Mouse (Mus musculus): Measurements from ENCODE around the gene Nmrk2. TPM values are rescaled to one million over a fixed set of nuclear protein-coding genes. Genes with fewer than 3 reads are reported as not detected.
A peak's percentile ranks its signal among the peaks of the same experiment; 100 is the strongest.
"Not testable (repeated sequence)": the region's sequence is repeated elsewhere in the genome, so short reads cannot be mapped to it uniquely, and the experiment has no call there.

Nmrk2 gene
- 1 to 10 TPM; 3.6 to 9.8 TPM for total RNA-seq (2021)
- long read RNA-seq, experiment 1, transcript Nmrk2-201 (7 exons, 1,854 nt): major isoform, 38 of 67 reads
- long read RNA-seq, experiment 1, partial matches to known transcripts: 2 of 67 reads
- long read RNA-seq, experiment 1, other reads (novel, unspliced or antisense): 27 of 67 reads
- long read RNA-seq, experiment 2, transcript Nmrk2-201 (7 exons, 1,854 nt): major isoform, 21 of 25 reads
- long read RNA-seq, experiment 2, partial matches to known transcripts: 2 of 25 reads
- long read RNA-seq, experiment 2, other reads (novel, unspliced or antisense): 2 of 25 reads

DNA sequence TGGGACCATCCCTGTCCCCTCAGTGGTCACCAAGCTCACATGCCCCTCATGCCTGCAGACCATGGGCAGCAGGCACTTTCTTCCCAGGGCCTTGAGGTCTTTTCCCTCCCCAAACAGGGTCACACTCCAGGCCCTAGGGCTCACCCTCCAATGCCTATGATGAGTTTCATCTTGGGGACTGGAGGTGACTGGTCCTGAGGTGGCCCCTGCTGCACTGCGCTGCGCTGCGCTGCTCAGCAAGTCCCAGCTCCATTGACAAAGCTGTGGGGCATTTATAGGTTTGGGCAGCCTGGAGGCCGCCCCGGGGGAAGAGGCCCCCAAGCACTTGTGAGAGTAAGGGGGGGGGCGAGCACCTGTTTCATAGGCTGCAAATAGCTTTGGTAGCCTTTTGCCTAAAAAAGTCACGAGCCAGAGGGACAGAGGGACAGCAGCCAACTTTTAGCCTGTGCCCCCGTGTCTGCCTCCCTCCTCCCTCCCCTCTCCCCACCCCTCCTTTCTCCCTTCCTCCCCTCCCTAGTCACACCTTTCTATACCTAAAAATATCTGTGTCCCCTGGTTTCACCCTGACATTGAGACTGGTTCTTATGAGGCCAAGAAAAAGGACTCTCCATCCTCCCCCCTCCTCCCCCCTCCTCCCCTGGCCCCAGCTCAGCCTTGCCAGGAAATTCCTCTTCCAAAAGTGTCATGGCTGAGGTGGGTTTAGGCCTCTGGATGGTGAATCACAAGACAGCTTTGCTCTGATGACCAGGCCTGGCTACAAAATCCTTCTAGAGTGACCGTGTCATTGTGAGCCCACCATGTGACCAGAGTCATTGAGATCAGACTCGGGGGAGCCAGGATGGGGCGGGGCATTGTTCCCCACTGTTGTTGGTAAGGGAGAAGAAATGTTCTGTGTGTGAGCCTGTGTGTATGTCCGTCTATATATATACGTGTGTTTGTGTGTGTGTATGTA is at the start of gene Nmrk2:
Gene Nmrk2, minus strand, starts transcription at position 245 of the 952 bp plus-strand sequence.
- DNase-seq: peak in 1 of 2 experiments; percentile 66
- intact Hi-C loops (cut with DNase I): no loop called here

DNA sequence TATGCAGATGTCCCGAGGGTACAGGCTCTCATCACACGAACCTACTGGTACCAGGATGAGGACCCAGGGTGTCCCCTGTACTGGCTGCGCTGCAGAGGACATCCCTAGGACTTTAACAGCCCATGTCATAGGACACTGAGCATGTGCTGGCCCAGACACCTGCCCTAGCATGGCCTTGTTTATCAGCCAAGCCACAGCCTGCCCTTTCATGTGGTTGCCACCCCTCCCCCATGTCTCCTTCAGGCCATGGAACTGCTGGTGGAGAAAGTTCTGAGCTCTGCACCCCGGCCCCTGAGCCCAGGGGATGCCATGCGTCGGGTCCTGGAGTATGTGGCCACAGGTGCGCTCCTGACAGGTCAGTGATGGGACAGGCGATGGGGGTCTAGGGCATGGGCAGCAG is 47.6 kb upstream of the Nmrk2 start:
- no peak for DNase-seq
- intact Hi-C loops (cut with DNase I): no loop called here

DNA sequence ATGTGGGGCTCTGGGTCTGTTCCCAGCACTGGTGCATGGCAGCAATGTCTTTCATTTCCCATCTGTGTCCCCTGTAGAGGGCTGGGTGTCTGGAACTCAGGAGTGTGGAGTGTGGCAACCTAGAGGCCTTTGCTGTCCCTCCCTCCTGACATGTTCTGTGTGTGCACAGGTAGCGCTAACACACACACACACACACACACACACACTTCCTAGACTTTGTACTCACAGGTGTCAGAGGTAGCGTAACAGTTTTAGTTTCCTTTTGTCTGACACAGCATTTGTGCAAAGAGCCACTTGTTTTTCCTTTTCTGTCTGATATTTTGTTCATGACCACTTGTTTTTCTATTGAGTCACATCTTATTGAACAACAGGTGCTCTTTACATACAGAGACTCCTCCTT is 46.0 kb upstream of the Nmrk2 start:
- intact Hi-C loops (cut with DNase I): no loop called here
- no peak for DNase-seq

DNA sequence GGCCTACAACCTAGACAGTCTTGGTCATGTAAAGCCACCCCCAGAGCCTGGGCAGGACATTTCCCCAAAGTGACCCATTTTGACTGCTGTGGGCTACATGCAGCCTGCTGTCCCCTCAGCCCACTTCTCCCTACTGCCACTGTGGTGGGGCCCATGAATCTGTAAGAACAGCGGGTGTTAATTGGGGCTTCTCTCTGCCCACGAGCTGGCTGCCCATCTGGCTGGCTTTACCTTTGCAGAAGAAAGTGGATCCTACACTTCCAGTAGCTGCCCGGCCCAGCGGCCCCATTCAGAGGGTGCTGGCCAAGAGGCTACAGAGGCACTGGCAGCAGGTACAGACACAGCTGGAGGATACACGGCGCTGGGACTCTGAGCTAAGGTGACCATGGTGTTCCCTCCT is 43.3 kb upstream of the Nmrk2 start:
- intact Hi-C loops (cut with DNase I): loop anchor here (2.0 kb wide), 1 partner anchor 42 kb away; no protein-coding TSS in a partner anchor
- no peak for DNase-seq

DNA sequence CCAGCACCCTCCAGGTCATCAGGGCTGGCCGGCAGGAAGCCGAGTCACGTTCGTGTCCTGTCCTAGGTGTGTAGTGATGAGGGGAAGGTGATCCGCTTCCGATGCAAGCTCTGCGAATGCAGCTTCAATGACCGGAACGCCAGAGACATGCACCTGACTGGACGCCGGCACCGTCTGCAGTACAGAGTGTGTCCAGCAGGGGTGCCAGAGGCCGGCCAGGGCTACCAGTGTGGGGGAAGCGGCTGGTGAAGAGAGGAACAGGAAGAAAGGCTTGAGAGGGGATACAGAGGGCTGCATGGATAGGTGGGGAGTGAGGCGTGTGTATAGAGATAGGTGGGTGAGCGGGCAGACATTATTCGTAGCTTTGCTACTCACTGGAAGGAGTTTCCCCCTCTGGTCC is 42.7 kb upstream of the Nmrk2 start:
- intact Hi-C loops (cut with DNase I): loop anchor here (2.0 to 5.0 kb wide), 2 partner anchors 42 to 98 kb away; partner anchors contain the start of gene Gipc3
- peak; percentile 82 to 92 for DNase-seq

DNA sequence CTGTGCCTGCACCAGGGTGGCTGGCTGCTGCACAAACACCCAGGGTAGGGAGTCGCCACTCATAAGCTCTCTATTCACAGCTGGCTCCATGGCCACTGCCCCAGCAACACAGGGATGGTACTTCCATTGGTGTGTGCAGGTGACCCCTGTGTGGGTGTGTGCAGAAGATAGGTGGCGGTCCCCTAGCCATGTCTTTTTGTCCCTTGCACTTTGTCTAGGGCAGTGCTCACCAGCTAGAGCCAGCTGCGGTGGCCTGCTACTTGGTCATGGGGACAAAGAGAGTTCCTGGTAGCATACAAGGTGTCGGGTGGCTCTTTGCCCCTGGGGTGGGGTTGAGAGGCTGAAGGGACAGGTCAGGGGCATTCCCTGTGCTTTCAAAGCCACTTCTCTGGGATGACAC is 42.3 kb upstream of the Nmrk2 start:
- intact Hi-C loops (cut with DNase I): loop anchor here (2.0 to 5.0 kb wide), 2 partner anchors 43 to 98 kb away; partner anchors contain the start of gene Gipc3
- no peak for DNase-seq

DNA sequence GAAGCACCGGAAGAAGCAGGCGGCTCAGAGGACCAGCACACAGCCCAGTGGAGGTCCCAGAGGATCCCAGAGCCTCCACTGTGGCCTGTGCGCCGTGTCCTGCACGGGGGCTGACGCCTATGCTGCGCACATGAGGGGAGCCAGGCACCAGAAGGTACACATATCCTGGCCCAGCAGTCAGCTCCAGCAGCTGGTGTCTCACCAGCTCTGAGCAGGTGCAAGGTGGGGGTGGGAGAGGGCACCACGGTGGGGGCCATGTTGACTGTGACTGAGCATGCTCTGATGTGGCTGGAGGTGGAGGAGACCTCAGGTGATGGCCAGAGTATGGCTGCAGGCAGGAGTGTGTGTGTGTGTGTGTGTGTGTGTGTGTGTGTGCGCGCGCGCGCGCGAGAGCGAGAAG is 40.2 kb upstream of the Nmrk2 start:
- intact Hi-C loops (cut with DNase I): loop anchor here (5.0 kb wide), 1 partner anchor 100 kb away; the partner anchor contains the start of gene Gipc3
- DNase-seq: no peak

DNA sequence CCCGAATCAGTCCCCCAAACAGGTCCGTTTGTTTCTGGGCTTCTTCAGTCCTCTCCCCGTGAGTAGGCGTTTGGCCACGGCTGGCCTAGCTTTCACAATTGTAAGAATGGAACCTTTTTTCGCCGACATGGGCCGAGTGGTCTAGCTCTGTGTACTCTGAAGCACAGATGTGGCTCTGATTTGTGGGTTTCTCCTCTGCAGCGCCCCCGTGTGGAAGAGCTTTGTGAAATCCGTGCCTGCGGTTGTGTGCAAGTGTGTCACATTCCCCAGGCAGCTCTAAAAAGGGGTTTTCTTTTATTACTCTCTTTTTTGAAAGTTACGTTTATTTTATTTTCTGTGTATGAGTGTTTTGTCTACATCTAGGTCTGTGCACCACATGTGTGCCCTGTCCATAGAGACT is 39.0 kb upstream of the Nmrk2 start:
- intact Hi-C loops (cut with DNase I): loop anchor here (2.0 to 5.0 kb wide), 2 partner anchors 42 to 101 kb away; partner anchors contain the start of gene Gipc3
- DNase-seq: peak; percentile 56 to 66

DNA sequence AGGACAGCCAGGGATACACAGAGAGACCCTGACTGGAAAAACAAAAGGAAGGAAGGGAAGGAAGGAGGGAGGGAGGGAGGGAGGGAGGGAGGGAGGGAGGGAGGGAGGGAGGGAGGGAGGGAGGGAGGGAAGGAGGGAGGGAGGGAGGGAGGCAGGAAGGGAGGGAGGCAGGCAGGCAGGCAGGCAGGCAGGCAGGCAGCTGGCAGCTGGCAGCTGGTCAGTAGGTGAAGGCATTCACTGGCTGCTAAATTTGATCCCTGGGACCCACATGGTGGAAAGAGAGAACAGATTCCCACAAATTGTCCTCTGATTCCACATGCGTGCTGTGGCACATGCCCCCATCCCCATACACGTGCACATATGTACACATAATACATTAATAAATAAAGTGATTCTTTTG is 36.8 kb upstream of the Nmrk2 start:
- no peak for DNase-seq
- intact Hi-C loops (cut with DNase I): no loop called here

DNA sequence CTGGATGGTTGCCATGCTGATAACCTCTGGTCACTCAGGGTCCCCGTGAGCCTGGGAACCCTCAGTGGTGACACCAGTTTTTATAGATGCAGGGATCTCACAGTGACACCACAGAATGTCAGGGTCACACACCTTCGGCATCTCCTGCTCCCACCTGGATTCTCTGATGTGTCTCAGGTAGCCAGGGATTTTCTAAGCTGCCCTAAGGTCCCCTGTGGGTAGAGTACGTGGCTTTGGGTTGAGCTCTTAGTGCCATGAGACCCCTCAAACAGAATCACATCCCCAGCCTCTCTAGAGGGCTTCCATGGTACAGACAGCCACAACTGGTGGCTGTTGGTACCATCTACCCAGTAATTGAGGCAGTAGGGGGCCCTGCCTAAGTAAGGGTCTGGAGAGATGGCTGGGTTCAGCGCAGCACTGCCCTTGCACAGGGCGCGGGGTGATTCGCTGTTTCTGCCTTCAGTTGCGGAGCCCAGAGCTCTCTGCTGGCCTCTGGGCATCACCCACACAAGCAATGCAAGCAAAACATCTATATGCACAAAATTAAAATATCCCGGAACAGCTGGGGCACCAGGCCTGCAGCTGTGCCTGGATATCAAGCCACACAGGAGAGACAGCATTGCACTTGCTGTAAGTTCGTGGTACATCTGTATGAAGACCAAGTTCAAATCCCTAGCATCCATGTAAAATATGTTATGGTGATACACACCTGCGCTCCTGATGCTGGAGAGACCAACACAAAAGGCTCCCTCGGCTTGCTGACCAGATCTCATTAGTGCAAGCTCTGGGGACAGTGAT is 34.8 kb upstream of the Nmrk2 start:
- no peak for DNase-seq
- intact Hi-C loops (cut with DNase I): no loop called here

DNA sequence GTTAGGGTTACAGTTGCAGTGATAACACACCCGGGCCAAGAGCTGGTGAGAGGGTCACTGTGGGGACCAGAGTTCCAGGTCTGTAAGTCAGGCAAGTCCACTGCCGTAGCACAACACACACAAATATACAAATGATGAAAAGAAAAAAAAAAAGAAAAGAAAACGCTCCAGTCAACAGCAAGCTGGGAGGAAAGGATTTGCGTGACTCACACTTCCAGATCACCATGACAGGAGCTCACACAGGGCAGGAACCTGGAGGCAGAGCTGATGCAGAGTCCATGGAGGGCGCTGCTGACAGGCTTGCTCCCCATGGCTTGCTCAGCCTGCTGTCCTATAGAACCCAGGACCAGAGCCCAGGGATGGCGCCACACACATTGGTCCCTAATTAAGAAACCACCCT is 32.4 kb upstream of the Nmrk2 start:
- intact Hi-C loops (cut with DNase I): no loop called here
- no peak for DNase-seq

DNA sequence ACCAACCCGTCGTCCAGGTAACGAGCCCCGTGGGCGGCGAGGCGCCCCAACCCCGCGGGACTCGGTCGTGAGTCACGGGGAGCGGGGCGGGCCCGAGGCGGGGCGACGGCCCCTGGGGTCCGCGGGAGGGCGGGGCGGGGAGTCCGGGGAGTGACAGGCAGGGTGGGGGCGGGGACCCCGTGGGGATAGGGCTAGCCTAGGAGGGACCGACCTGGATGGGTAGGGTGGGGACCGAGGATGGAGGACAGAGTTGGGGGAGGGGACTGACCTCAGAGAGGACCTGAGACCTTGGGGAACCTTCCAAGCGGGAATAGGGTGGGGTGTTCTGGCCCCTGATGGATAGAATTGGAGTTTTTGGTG is 31.4 kb upstream of the Nmrk2 start:
- no peak for DNase-seq
- intact Hi-C loops (cut with DNase I): no loop called here

DNA sequence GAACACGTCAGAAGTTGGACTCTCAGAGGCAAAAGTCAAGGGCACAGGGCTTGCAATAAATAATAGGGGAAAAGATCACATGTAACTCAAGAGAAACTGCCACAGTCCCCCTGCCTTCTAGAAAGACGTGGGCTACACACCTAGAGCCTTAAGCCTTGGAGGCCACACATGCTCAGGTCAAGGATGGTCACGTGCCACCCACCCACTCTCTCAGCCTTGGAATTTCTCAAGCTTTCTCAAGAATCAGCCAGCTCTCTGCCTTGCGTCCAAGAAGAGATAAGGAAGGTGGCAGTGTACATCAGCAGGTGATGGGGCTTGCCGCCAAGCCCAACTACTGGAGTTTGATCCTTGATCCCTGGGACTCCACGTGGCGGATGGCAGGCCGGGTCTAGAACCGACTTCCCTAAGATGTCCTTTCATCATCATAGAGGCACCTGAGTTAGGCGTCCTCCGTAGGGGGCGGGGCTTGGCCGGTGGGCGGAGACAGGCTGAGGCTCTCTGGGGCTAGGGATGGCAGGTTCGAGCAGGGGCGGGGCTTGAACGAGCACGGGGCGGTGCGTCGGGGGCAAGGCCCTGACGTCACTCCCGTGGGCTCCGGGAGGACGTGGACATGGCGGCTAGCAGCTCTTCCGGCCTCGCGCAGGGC is 30.9 kb upstream of the Nmrk2 start, which contains the start of gene Zfr2:
Gene Zfr2, plus strand, starts transcription at position 576 of the 646 bp plus-strand sequence.
- peak; percentile 78 to 86 for DNase-seq
- intact Hi-C loops (cut with DNase I): no loop called here

DNA sequence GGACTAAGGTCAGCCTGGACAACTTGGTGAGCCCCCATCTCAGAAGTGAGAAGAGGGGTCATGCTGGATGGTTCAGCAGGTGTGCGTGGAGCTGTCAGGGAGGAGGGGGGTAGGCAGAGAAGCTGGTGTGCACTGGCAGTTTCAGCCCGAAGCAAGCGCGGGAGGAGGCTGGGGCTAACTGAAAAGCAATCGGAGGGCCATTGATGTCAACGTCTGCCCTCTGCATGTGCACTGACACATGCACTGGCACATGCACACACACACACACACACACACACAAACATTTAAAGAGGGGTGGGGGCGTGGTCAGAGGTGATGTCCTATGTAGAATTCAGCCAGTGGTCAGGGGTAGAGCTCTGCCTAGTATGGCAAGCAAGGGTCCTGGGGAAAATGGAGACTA is 29.6 kb upstream of the Nmrk2 start:
- intact Hi-C loops (cut with DNase I): no loop called here
- no peak for DNase-seq

DNA sequence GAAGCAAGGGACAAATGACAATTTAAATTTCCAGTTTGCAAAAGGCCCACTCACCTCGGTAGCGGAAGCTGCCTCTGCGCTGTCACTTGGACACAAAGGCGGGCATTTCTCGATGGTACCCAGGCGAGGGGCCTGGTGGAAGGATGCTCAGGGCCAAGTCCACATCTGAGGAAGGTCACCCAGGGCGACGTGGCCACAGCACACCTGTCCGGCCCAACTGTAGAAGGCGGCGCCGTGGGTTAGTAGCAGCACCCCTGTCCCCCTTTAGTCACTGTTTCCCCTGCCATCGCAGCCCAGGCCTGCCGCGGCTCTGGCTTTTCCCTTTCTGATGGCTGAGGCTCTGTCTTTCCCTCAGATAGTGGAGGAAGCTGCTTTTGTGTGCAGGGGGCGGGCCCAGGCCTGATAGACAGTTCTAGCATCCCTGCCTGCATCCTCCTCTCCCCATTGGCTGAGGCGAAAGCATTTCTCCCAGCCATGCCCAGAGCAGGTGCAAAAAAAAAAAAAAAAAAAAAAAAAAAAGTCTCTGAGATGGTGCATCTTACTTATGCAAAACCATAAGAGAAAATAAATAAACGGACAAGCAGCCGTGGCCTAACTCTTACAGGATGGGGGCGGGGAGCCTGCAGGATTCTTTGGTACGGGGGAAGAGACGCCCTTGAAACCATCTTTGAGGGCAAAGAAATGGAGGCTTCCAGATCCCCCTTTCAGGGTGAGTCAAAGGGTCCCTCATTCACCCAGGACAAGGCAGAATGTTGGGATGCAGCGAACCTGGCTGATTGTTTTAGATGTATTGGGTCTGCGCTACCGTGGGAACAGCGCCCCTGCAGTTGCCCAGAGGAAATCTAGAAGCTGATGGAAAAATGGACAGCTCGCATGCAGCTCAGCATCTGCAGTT is 28.8 kb upstream of the Nmrk2 start, which contains the start of gene Atcay:
Gene Atcay, minus strand, starts transcription at position 396 of the 895 bp plus-strand sequence.
- intact Hi-C loops (cut with DNase I): no loop called here
- DNase-seq: no peak

DNA sequence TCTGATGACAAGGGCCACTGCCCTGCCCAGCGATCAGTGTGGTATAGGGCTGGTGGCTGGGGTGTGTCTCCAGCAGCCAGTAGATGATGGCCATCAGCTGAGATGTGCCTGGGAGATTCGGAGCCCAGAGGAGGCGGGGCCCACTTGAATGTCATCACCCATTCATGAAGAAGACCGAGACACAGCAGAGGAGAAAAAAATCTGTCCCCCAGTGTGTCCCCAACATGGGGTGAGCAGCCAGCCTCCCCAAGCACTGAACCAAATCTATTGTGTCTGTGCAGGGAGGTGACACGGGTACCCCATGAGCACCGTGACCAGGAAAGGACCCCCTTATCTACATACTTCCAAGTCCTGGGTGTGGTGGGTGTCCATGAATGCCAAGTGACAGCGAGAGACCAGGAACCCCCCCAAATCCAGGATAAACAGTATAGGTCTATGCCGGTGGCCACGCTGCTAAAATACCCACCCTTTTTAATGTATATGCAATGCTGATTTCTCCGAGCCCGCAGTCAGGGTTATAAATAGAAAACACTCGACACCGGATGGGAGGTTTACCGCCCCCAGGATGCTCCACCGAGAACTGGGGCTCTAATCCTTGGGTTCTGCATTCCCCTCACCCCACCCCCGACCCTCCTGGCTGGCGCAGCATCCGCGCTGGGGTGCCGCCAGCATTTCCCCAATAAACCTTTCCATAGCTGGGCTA is 28.0 kb upstream of the Nmrk2 start:
- DNase-seq: no peak
- intact Hi-C loops (cut with DNase I): no loop called here

DNA sequence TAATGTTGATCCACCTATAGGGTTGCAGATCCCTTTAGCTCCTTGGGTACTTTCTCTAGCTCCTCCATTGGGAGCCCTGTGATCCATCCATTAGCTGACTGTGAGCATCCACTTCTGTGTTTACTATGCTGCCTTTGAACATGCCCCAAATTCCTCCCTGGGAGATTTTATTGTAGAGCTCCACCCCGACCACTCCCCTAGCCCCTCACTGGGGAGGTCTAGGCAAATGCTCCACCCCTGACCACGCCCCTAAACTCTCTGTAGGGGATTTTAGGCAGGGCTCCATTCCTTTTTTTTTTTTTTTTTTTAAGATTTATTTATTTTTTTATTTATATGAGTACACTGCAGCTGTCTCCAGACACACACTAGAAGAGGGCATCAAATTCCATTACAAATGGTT is 21.9 kb upstream of the Nmrk2 start:
- intact Hi-C loops (cut with DNase I); DNase-seq: not testable (repeated sequence)

DNA sequence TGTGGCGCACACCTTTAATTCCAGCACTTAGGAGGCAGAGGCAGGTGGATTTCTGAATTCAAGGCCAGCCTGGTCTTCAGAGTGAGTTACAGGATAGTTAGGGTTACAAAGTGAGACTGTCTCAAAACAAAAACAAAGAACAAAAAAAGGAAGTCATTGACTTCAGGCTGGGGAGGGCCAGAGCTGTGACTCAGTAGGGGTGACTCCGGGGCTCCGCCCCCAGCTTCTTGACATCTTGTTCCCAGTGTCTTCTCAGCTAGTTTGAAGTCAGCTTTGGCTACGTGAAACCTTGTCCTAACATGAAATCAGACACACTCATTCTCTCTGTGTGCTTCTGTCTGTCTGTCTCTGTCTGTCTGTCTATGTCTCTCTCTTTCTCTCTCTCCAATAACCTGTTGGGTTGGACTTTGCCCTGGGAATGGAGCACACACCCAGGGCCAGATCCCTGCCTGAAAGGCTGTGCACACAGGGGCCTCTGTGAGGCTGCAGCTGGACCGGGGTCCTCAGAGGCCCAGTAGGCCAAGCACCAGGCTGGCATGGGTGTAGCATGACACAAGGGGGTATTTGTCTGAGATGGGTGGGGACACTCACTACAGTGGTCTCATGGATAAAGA is 19.7 kb upstream of the Nmrk2 start:
- DNase-seq: no peak

More for the DNA sequence above, 19.7 kb upstream of the Nmrk2 start:
- intact Hi-C loops (cut with DNase I): no loop called here
